Mouse (Mus musculus) naive thymus-derived CD4-positive, alpha-beta T cell, adult 2 months (primary cell): ENCODE measurements around the gene Sult2a8.
"Not testable (repeated sequence)": the region's sequence is repeated elsewhere in the genome, so short reads cannot be mapped to it uniquely, and the experiment has no call there.

Experiments used
- DNase-seq: peaks from one replicate; pipeline ENCODE4 v3.0.0-alpha.2; 2011; ENCODE audit warnings: low read depth

The Sult2a8 gene

GRCm38 (mm10) chr7:14446534-14446933 is at the start of gene Sult2a8:
Gene Sult2a8, minus strand, starts transcription at chr7:14446769.
- DNase-seq, result no peak

- no peak for DNase-seq
These were observed 47.6 kb upstream of the Sult2a8 start, which contains the start of gene Sult2a7 for GRCm38 (mm10) chr7:14494130-14494529. Gene Sult2a7, minus strand, starts transcription at chr7:14494230.

- no peak for DNase-seq
These were observed 46.3 kb upstream of the Sult2a8 start for GRCm38 (mm10) chr7:14492886-14493285.

GRCm38 (mm10) chr7:14439581-14439980 is 7.0 kb downstream of the Sult2a8 start:
- no peak for DNase-seq

- DNase-seq, result no peak
These were observed 8.1 kb downstream of the Sult2a8 start for GRCm38 (mm10) chr7:14438484-14438883.

- DNase-seq, result no peak
These were observed 8.5 kb downstream of the Sult2a8 start for GRCm38 (mm10) chr7:14438029-14438428.

GRCm38 (mm10) chr7:14399363-14399762 is 47.2 kb downstream of the Sult2a8 start:
- DNase-seq, result not testable (repeated sequence)

GRCm38 (mm10) chr7:14396462-14396861 is 50.1 kb downstream of the Sult2a8 start:
- no peak for DNase-seq
